Mouse (Mus musculus): ENCODE data around the gene Coro2b. TPM values are rescaled to one million over a fixed set of nuclear protein-coding genes. Genes with fewer than 3 reads are reported as not detected.

The Coro2b gene
- total and polyA plus RNA-seq, 2 experiments from 2014 or later = 22.8 to 36.2 TPM

GRCm38 (mm10) chr9:62537941-62538340, 1.1 kb upstream of the Coro2b start:
- peaks cover 14% of the 10 kb centered on the region for H3K4me1 ChIP-seq (ENCODE audit: insufficient read depth, low read length)
- H3K4me3 ChIP-seq (ENCODE audit: low read depth, low read length) = no peak overlapping the region
- H3K9me3 ChIP-seq (ENCODE audit: low read length) = no peaks in the 10 kb centered on the region
- TF ChIP-seq CTCF (IDR thresholded peaks at IDR 0.05) = no peak
- no peaks in the 10 kb centered on the region for H3K36me3 ChIP-seq (ENCODE audit: insufficient read depth, low read length)
- ATAC-seq (ENCODE audit: low FRiP score) (no peak), DNase-seq (ENCODE audit: low spot score) (no peak)
- H3K27me3 ChIP-seq (ENCODE audit: insufficient read depth, low read length) = no peaks in the 10 kb centered on the region
- 85% methylated on average over 6 of the region's 6 CpGs for WGBS
- no peak overlapping the region for H3K9ac ChIP-seq (replicated peaks; ENCODE audit: low read length, poor library complexity, severe bottlenecking)
- H3K4me2 ChIP-seq (ENCODE audit: low read depth, low read length, poor library complexity, severe bottlenecking) = no peak overlapping the region; the same call in 1 of the 2 replicates
- 0 out of 2 replicates have a peak overlapping the region, but pooled peaks have one; percentile 97 for H3K27ac ChIP-seq (ENCODE audit: low read depth, low read length)

- Histone ChIP-seq H3K9me3 (ENCODE audit: low read length) (no peaks in the 10 kb centered on the region), H3K9ac (replicated peaks; ENCODE audit: low read length, poor library complexity, severe bottlenecking) (peak overlapping the region; percentile 90), H3K4me3 (ENCODE audit: low read depth, low read length) (peak overlapping the region; percentile 71), H3K36me3 (ENCODE audit: insufficient read depth, low read length) (no peaks in the 10 kb centered on the region), H3K27me3 (ENCODE audit: insufficient read depth, low read length) (no peaks in the 10 kb centered on the region), H3K4me2 (ENCODE audit: low read depth, low read length, poor library complexity, severe bottlenecking) (peak overlapping the region; percentile 85), H3K4me1 (ENCODE audit: insufficient read depth, low read length) (peaks cover 26% of the 10 kb centered on the region), H3K27ac (ENCODE audit: low read depth, low read length) (peak overlapping the region; percentile 97)
- peak; percentile 58 for TF ChIP-seq CTCF (IDR thresholded peaks at IDR 0.05)
- 1% methylated on average over 29 of the region's 29 CpGs for WGBS
- ATAC-seq (ENCODE audit: low FRiP score) = peak; percentile 29
- DNase-seq (ENCODE audit: low spot score) = peak; percentile 71
Measured at GRCm38 (mm10) chr9:62536119-62536654, 657 bp downstream of the Coro2b start.

- H3K4me1 ChIP-seq (ENCODE audit: insufficient read depth, low read length) = peaks cover 29% of the 10 kb centered on the region
- H3K36me3 ChIP-seq (ENCODE audit: insufficient read depth, low read length) = no peaks in the 10 kb centered on the region
- no peaks in the 10 kb centered on the region for H3K9me3 ChIP-seq (ENCODE audit: low read length)
- peak overlapping the region; percentile 71 for H3K4me3 ChIP-seq (ENCODE audit: low read depth, low read length)
- TF ChIP-seq CTCF (IDR thresholded peaks at IDR 0.05) = no peak
- ATAC-seq (ENCODE audit: low FRiP score) (no peak), DNase-seq (ENCODE audit: low spot score) (no peak)
- peak overlapping the region; percentile 97 for H3K27ac ChIP-seq (ENCODE audit: low read depth, low read length)
- WGBS = 57% methylated on average over 8 of the region's 8 CpGs
- peak overlapping the region; percentile 85 for H3K4me2 ChIP-seq (ENCODE audit: low read depth, low read length, poor library complexity, severe bottlenecking)
- no peaks in the 10 kb centered on the region for H3K27me3 ChIP-seq (ENCODE audit: insufficient read depth, low read length)
- peak overlapping the region; percentile 90 for H3K9ac ChIP-seq (replicated peaks; ENCODE audit: low read length, poor library complexity, severe bottlenecking)
Measured at GRCm38 (mm10) chr9:62535566-62535965, 1.3 kb downstream of the Coro2b start.

GRCm38 (mm10) chr9:62534691-62535090, 2.2 kb downstream of the Coro2b start:
- 63% methylated on average over 7 of the region's 7 CpGs for WGBS
- no peaks in the 10 kb centered on the region for H3K27me3 ChIP-seq (ENCODE audit: insufficient read depth, low read length)
- no peak overlapping the region for H3K9ac ChIP-seq (replicated peaks; ENCODE audit: low read length, poor library complexity, severe bottlenecking)
- H3K27ac ChIP-seq (ENCODE audit: low read depth, low read length) = no peak overlapping the region
- H3K4me1 ChIP-seq (ENCODE audit: insufficient read depth, low read length) = peaks cover 29% of the 10 kb centered on the region
- H3K9me3 ChIP-seq (ENCODE audit: low read length) = no peaks in the 10 kb centered on the region
- peak overlapping the region; percentile 85 for H3K4me2 ChIP-seq (ENCODE audit: low read depth, low read length, poor library complexity, severe bottlenecking)
- DNase-seq (ENCODE audit: low spot score) = no peak
- H3K36me3 ChIP-seq (ENCODE audit: insufficient read depth, low read length) = no peaks in the 10 kb centered on the region
- no peak overlapping the region for H3K4me3 ChIP-seq (ENCODE audit: low read depth, low read length)
- no peak for TF ChIP-seq CTCF (IDR thresholded peaks at IDR 0.05)
- ATAC-seq (ENCODE audit: low FRiP score) = no peak

GRCm38 (mm10) chr9:62534158-62534557, 2.7 kb downstream of the Coro2b start:
- Histone ChIP-seq H3K27me3 (ENCODE audit: insufficient read depth, low read length) (no peaks in the 10 kb centered on the region), H3K9me3 (ENCODE audit: low read length) (no peaks in the 10 kb centered on the region), H3K9ac (replicated peaks; ENCODE audit: low read length, poor library complexity, severe bottlenecking) (no peak overlapping the region), H3K4me3 (ENCODE audit: low read depth, low read length) (no peak overlapping the region), H3K4me1 (ENCODE audit: insufficient read depth, low read length) (peaks cover 29% of the 10 kb centered on the region), H3K27ac (ENCODE audit: low read depth, low read length) (no peak overlapping the region), H3K4me2 (ENCODE audit: low read depth, low read length, poor library complexity, severe bottlenecking) (no peak overlapping the region; the same call in 1 of the 2 replicates), H3K36me3 (ENCODE audit: insufficient read depth, low read length) (no peaks in the 10 kb centered on the region)
- no peak for DNase-seq (ENCODE audit: low spot score)
- WGBS = 80% methylated on average over 2 of the region's 2 CpGs
- ATAC-seq (ENCODE audit: low FRiP score) = no peak
- no peak for TF ChIP-seq CTCF (IDR thresholded peaks at IDR 0.05)

GRCm38 (mm10) chr9:62532876-62533275, 4.0 kb downstream of the Coro2b start:
- H3K27me3 ChIP-seq (ENCODE audit: insufficient read depth, low read length) = no peaks in the 10 kb centered on the region
- no peak for DNase-seq (ENCODE audit: low spot score)
- H3K9me3 ChIP-seq (ENCODE audit: low read length) = no peaks in the 10 kb centered on the region
- no peak overlapping the region for H3K27ac ChIP-seq (ENCODE audit: low read depth, low read length)
- no peak overlapping the region for H3K4me2 ChIP-seq (ENCODE audit: low read depth, low read length, poor library complexity, severe bottlenecking)
- no peak overlapping the region for H3K4me3 ChIP-seq (ENCODE audit: low read depth, low read length)
- H3K9ac ChIP-seq (replicated peaks; ENCODE audit: low read length, poor library complexity, severe bottlenecking) = no peak overlapping the region
- H3K36me3 ChIP-seq (ENCODE audit: insufficient read depth, low read length) = no peaks in the 10 kb centered on the region
- H3K4me1 ChIP-seq (ENCODE audit: insufficient read depth, low read length) = peaks cover 29% of the 10 kb centered on the region
- TF ChIP-seq CTCF (IDR thresholded peaks at IDR 0.05) = no peak
- ATAC-seq (ENCODE audit: low FRiP score) = no peak
- WGBS = 37% methylated on average over 11 of the region's 11 CpGs
